Mouse (Mus musculus): ENCODE data around the gene Dync2li1. TPM values are rescaled to one million over a fixed set of nuclear protein-coding genes. Genes with fewer than 3 reads are reported as not detected.

The Dync2li1 gene
- total RNA-seq, 2 experiments from 2014 or later, result 3.2 to 3.6 TPM

DNA sequence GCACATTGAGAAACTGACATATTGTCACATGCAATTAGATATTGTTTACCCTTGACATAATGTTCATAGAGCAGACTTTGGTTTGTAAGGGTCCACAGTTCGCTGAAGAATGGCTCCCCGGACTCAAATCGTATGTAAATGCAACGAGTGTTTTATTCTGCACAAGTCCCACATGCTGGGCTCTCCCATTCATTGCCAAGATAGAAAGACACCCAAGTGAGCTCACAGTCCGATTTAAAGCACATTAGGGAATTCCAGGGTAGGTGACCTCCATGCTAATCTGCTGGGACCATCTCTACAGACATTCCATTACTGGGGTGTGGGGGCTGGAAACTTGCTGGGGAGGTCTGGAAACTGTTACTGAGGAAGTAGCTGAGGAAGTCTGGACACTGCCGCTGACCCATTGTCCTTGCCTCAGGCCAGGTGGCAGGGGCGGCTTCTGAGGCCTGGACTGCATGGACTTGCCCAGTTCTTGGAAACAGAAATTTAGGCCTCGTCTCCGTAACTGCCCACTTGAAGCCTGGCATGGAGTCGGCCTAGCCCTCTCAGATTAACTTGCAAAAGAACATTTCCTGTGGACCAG, 13.6 kb downstream of the Dync2li1 start:
- no peak overlapping the region for H3K27ac ChIP-seq
- intact Hi-C loops (cut with DNase I), result no loop called here
- H3K4me3 ChIP-seq, result no peak overlapping the region
- TF ChIP-seq CTCF (IDR thresholded peaks at IDR 0.05), result no peak
- DNase-seq, result no peak

- intact Hi-C loops (cut with DNase I), result no loop called here
- peak; percentile 40 for DNase-seq
- Histone ChIP-seq H3K4me3 (no peak overlapping the region), H3K27ac (no peak overlapping the region)
- TF ChIP-seq CTCF (IDR thresholded peaks at IDR 0.05), result peak; percentile 68
Measured at GRCm38 (mm10) chr17:84641893-84642292, 15.6 kb downstream of the Dync2li1 start.

DNA sequence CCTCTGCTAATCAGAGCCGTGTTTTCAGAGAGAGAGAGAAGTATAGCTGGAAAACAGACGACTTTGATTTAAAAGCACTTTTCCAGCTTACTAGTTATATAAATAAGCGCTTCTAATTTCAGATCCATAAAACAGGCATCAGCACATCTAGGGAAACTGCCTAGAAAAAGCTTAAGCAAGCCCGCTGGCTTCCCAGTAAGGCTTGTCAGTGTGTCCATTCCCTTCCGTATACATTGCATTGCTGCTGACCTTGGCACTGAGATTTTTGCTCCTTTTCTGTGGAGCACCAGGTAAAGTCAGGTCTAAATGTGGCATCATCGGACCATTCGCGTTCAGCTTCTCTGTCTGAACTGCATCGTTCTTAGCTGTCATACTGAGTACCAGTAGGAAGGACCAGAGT, 16.0 kb downstream of the Dync2li1 start:
- no peak overlapping the region for H3K27ac ChIP-seq
- intact Hi-C loops (cut with DNase I), result no loop called here
- no peak overlapping the region for H3K4me3 ChIP-seq
- no peak for DNase-seq
- no peak for TF ChIP-seq CTCF (IDR thresholded peaks at IDR 0.05)

- DNase-seq, result no peak
- intact Hi-C loops (cut with DNase I), result no loop called here
- Histone ChIP-seq H3K4me3 (no peak overlapping the region), H3K27ac (no peak overlapping the region)
- no peak for TF ChIP-seq CTCF (IDR thresholded peaks at IDR 0.05)
Measured at GRCm38 (mm10) chr17:84644292-84645050, 18.2 kb downstream of the Dync2li1 start.

DNA sequence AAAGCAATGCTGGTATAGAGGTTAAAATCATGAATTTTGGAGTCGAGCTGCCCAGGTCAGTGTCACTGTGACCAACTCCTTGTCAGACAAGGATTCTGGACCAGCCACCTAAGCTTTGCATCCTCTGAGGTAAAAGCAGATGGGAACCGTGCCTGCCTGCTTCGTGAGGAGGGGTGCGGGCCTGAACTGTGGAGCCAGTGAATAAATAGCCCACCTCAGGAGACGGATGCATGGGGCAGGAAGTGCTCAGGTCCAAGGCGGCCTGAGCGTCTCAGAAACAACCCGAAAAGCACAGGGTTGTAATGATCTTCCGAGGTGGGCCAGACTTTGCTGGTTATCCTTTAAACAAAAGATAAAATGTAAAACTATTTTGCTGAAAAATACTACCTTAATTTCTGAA, 18.8 kb downstream of the Dync2li1 start:
- intact Hi-C loops (cut with DNase I), result no loop called here

GRCm38 (mm10) chr17:84645894-84646293, 19.6 kb downstream of the Dync2li1 start:
- no peak for DNase-seq
- no peak for TF ChIP-seq CTCF (IDR thresholded peaks at IDR 0.05)
- Histone ChIP-seq H3K27ac (no peak overlapping the region), H3K4me3 (no peak overlapping the region)
- intact Hi-C loops (cut with DNase I), result no loop called here

More for the DNA sequence above, 18.8 kb downstream of the Dync2li1 start:
- Histone ChIP-seq H3K4me3 (no peak overlapping the region), H3K27ac (no peak overlapping the region)
- no peak for DNase-seq
- no peak for TF ChIP-seq CTCF (IDR thresholded peaks at IDR 0.05)

DNA sequence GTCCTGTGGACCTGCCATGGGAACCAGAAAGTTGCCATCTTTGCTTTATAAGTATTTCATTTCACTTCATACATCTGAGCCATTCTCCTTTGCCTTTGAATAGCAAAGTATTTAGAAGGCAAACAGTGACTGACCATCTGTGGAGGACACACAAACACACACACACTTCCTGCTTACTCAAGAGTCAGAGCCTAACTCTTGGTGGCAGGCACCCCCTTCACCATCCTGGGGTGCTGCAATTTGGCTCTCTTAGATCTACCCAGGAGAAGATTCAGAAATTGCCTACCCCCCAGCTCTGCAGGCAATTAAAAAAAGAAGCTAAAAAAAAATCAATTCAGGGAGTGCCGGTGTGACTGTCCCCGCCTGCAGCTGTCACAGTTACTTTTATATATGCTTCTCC, 20.2 kb downstream of the Dync2li1 start:
- no peak for DNase-seq
- intact Hi-C loops (cut with DNase I), result no loop called here
- Histone ChIP-seq H3K27ac (no peak overlapping the region), H3K4me3 (no peak overlapping the region)
- no peak for TF ChIP-seq CTCF (IDR thresholded peaks at IDR 0.05)

DNA sequence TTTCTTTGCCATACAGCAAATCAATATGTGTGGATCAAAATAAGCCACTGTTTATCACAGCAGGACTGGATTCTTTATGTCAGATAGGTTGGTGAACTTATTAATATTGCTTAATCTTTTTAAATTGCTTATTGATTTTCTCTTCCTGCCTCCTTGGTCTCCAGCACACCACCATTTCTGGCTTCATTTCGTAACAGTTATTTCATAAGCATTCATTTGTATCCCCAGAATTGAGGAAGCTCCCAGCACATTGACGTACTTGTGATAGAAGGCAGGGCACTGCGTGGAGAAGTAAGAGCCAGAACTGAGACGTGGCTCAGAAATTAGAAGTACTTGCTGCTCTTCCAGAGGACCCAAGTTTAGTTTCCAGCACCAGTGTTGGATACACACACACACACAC, 21.3 kb downstream of the Dync2li1 start:
- no peak overlapping the region for H3K27ac ChIP-seq
- intact Hi-C loops (cut with DNase I), result no loop called here
- no peak overlapping the region for H3K4me3 ChIP-seq
- no peak for TF ChIP-seq CTCF (IDR thresholded peaks at IDR 0.05)
- DNase-seq, result no peak

GRCm38 (mm10) chr17:84650302-84651017, 24.2 kb downstream of the Dync2li1 start:
- DNase-seq, result no peak
- intact Hi-C loops (cut with DNase I), result no loop called here
- H3K4me3 ChIP-seq, result no peak overlapping the region
- TF ChIP-seq CTCF (IDR thresholded peaks at IDR 0.05), result no peak
- H3K27ac ChIP-seq, result no peak overlapping the region

GRCm38 (mm10) chr17:84653544-84653943, 27.2 kb downstream of the Dync2li1 start:
- intact Hi-C loops (cut with DNase I), result no loop called here
- DNase-seq, result no peak
- no peak for TF ChIP-seq CTCF (IDR thresholded peaks at IDR 0.05)
- no peak overlapping the region for H3K4me3 ChIP-seq
- H3K27ac ChIP-seq, result no peak overlapping the region

- Histone ChIP-seq H3K27ac (no peak overlapping the region), H3K4me3 (no peak overlapping the region)
- intact Hi-C loops (cut with DNase I), result no loop called here
- DNase-seq, result no peak
- TF ChIP-seq CTCF (IDR thresholded peaks at IDR 0.05), result no peak
Measured at GRCm38 (mm10) chr17:84656205-84656604, 29.9 kb downstream of the Dync2li1 start.

- no peak overlapping the region for H3K27ac ChIP-seq
- no peak for TF ChIP-seq CTCF (IDR thresholded peaks at IDR 0.05)
- no peak overlapping the region for H3K4me3 ChIP-seq
- intact Hi-C loops (cut with DNase I), result no loop called here
- DNase-seq, result no peak
Measured at GRCm38 (mm10) chr17:84656653-84657421, 30.5 kb downstream of the Dync2li1 start.

DNA sequence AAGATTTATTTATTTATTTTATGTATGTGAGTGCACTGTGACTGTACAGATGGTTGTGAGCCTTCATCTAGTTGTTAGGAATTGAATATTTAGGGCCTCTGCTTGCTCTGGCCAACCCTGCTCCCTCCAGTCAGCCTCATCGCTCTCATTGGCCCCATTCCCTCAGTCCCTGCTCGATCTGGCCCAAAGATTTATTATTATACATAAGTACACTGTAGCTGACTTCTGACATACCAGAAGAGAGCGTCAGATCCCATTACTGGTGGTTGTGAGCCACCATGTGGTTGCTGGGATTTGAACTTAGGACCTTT, 31.1 kb downstream of the Dync2li1 start:
- no peak for TF ChIP-seq CTCF (IDR thresholded peaks at IDR 0.05)
- intact Hi-C loops (cut with DNase I), result no loop called here
- H3K4me3 ChIP-seq, result no peak overlapping the region
- no peak overlapping the region for H3K27ac ChIP-seq
- no peak for DNase-seq
